Mouse (Mus musculus): Measurements from ENCODE around the gene Fcrl6. TPM values are rescaled to one million over a fixed set of nuclear protein-coding genes. Genes with fewer than 3 reads are reported as not detected.

The Fcrl6 gene
- polyA plus RNA-seq, 1 experiment from 2014 or later, result not detected

- H3K4me3 ChIP-seq (replicated peaks; ENCODE audit: low read length), result peak overlapping the region; percentile 34
- no peak for ATAC-seq (ENCODE audit: insufficient read depth, low FRiP score)
- no peak overlapping the region for H3K27ac ChIP-seq (ENCODE audit: low read length)
- H3K4me2 ChIP-seq (ENCODE audit: low read depth, low read length), result peak overlapping the region; percentile 66
- H3K36me3 ChIP-seq (ENCODE audit: control insufficient read depth, insufficient read depth, low read length), result no peaks in the 10 kb centered on the region
- no peaks in the 10 kb centered on the region for H3K27me3 ChIP-seq (ENCODE audit: control insufficient read depth, insufficient read depth, low read length)
- no peak overlapping the region for H3K9ac ChIP-seq (ENCODE audit: low read length)
- H3K4me1 ChIP-seq (ENCODE audit: control insufficient read depth, insufficient read depth, low read length), result peaks cover 11% of the 10 kb centered on the region; the same call in 1 of the 2 replicates
- H3K9me3 ChIP-seq (replicated peaks; ENCODE audit: control insufficient read depth, low read length), result no peaks in the 10 kb centered on the region
- WGBS, result 30% methylated on average over 14 of the region's 14 CpGs
These were observed 15.2 kb upstream of the Fcrl6 start for GRCm38 (mm10) chr1:172617365-172618076.

DNA sequence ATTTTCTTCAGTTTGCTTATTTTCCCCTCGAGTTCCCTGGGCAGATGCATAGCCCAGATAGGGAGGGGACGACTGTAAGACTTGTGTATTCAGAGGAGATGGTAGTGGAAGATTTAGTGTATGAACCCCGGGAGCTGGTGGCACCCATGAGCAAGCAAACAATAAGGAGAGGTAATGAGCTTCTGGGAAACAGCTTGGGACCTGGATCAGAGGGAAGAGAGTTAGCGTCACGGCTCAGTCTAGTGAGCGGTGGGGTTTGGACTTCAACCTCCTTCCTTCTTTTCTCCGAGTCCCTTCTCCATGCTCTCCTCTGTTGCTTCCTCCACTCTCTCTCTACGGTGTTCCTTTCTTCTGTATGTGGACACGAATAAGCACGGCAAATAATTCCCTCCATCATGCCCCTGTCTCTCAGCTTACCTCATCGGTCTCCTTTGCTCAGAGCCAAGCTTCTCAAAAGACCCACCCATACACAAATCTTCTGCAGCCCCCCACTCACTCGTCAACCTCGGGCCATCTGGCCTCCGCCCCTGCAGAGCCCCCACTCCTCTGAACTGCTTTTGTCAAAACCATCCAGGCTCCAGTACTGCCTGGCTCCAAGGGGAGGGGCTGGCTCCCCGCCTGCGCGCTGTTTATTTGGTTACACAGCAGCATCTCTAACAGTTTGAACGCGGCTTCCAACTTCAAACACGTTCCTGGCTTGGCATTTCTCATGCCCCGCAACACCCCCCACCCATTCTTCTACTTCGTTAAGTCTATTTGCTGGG lies 14.4 kb upstream of the Fcrl6 start:
- ATAC-seq (ENCODE audit: insufficient read depth, low FRiP score), result peak; percentile 37; the same call in 1 of the 2 replicates
- Histone ChIP-seq H3K9me3 (replicated peaks; ENCODE audit: control insufficient read depth, low read length) (no peaks in the 10 kb centered on the region), H3K4me3 (replicated peaks; ENCODE audit: low read length) (peak overlapping the region; percentile 34), H3K4me1 (ENCODE audit: control insufficient read depth, insufficient read depth, low read length) (peaks cover 11% of the 10 kb centered on the region; the same call in 1 of the 2 replicates), H3K27ac (ENCODE audit: low read length) (no peak overlapping the region), H3K9ac (ENCODE audit: low read length) (peak overlapping the region; percentile 56), H3K36me3 (ENCODE audit: control insufficient read depth, insufficient read depth, low read length) (no peaks in the 10 kb centered on the region), H3K4me2 (ENCODE audit: low read depth, low read length) (peak overlapping the region; percentile 66), H3K27me3 (ENCODE audit: control insufficient read depth, insufficient read depth, low read length) (no peaks in the 10 kb centered on the region)
- WGBS, result 14% methylated on average over 22 of the region's 22 CpGs

- H3K36me3 ChIP-seq (ENCODE audit: control insufficient read depth, insufficient read depth, low read length), result no peaks in the 10 kb centered on the region
- H3K4me1 ChIP-seq (ENCODE audit: control insufficient read depth, insufficient read depth, low read length), result peaks cover 11% of the 10 kb centered on the region; the same call in 1 of the 2 replicates
- no peak overlapping the region for H3K4me3 ChIP-seq (replicated peaks; ENCODE audit: low read length)
- H3K27me3 ChIP-seq (ENCODE audit: control insufficient read depth, insufficient read depth, low read length), result no peaks in the 10 kb centered on the region
- H3K9ac ChIP-seq (ENCODE audit: low read length), result no peak overlapping the region
- H3K4me2 ChIP-seq (ENCODE audit: low read depth, low read length), result no peak overlapping the region
- no peak overlapping the region for H3K27ac ChIP-seq (ENCODE audit: low read length)
- WGBS, result 46% methylated on average over 4 of the region's 4 CpGs
- no peak for ATAC-seq (ENCODE audit: insufficient read depth, low FRiP score)
- no peaks in the 10 kb centered on the region for H3K9me3 ChIP-seq (replicated peaks; ENCODE audit: control insufficient read depth, low read length)
These were observed 13.1 kb upstream of the Fcrl6 start for GRCm38 (mm10) chr1:172615412-172615811.

DNA sequence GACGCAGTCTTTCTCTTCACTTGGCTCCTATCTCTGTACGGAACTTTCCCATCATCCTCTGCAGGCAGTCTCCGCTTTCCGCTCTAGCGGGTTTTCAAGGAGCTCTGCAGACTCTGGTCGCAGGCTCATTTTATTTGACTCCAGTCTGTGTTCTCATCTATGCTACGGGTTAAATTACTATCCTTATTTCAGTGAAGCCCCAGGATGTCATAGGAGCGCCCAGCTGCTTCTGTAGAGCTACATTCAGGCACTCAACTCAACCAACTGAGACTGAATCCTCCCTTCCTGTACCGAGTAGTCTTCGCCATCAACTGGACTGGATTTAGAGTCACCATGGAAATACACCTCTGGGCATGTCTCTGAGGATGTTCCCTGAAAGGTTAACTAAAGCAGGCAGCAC lies 12.3 kb upstream of the Fcrl6 start:
- Histone ChIP-seq H3K27me3 (ENCODE audit: control insufficient read depth, insufficient read depth, low read length) (no peaks in the 10 kb centered on the region), H3K4me2 (ENCODE audit: low read depth, low read length) (no peak overlapping the region), H3K9me3 (replicated peaks; ENCODE audit: control insufficient read depth, low read length) (no peaks in the 10 kb centered on the region), H3K4me3 (replicated peaks; ENCODE audit: low read length) (no peak overlapping the region), H3K36me3 (ENCODE audit: control insufficient read depth, insufficient read depth, low read length) (no peaks in the 10 kb centered on the region), H3K4me1 (ENCODE audit: control insufficient read depth, insufficient read depth, low read length) (peaks cover 11% of the 10 kb centered on the region; the same call in 1 of the 2 replicates), H3K27ac (ENCODE audit: low read length) (no peak overlapping the region), H3K9ac (ENCODE audit: low read length) (no peak overlapping the region)
- 89% methylated on average over 10 of the region's 10 CpGs for WGBS
- no peak for ATAC-seq (ENCODE audit: insufficient read depth, low FRiP score)

- no peak for ATAC-seq (ENCODE audit: insufficient read depth, low FRiP score)
- peaks cover 10% of the 10 kb centered on the region; the same call in 1 of the 2 replicates for H3K4me1 ChIP-seq (ENCODE audit: control insufficient read depth, insufficient read depth, low read length)
- H3K9me3 ChIP-seq (replicated peaks; ENCODE audit: control insufficient read depth, low read length), result no peaks in the 10 kb centered on the region
- H3K27me3 ChIP-seq (ENCODE audit: control insufficient read depth, insufficient read depth, low read length), result no peaks in the 10 kb centered on the region
- H3K4me3 ChIP-seq (replicated peaks; ENCODE audit: low read length), result no peak overlapping the region
- H3K27ac ChIP-seq (ENCODE audit: low read length), result no peak overlapping the region
- H3K4me2 ChIP-seq (ENCODE audit: low read depth, low read length), result no peak overlapping the region
- WGBS, result 20% methylated on average over 1 of the region's 1 CpGs
- H3K9ac ChIP-seq (ENCODE audit: low read length), result no peak overlapping the region
- no peaks in the 10 kb centered on the region for H3K36me3 ChIP-seq (ENCODE audit: control insufficient read depth, insufficient read depth, low read length)
These were observed 10.4 kb upstream of the Fcrl6 start for GRCm38 (mm10) chr1:172612745-172613144.

GRCm38 (mm10) chr1:172611304-172611703 lies 9.0 kb upstream of the Fcrl6 start:
- Histone ChIP-seq H3K4me3 (replicated peaks; ENCODE audit: low read length) (no peak overlapping the region), H3K4me1 (ENCODE audit: control insufficient read depth, insufficient read depth, low read length) (no peaks in the 10 kb centered on the region), H3K27ac (ENCODE audit: low read length) (no peak overlapping the region), H3K27me3 (ENCODE audit: control insufficient read depth, insufficient read depth, low read length) (no peaks in the 10 kb centered on the region), H3K9ac (ENCODE audit: low read length) (no peak overlapping the region), H3K4me2 (ENCODE audit: low read depth, low read length) (no peak overlapping the region), H3K9me3 (replicated peaks; ENCODE audit: control insufficient read depth, low read length) (no peaks in the 10 kb centered on the region), H3K36me3 (ENCODE audit: control insufficient read depth, insufficient read depth, low read length) (no peaks in the 10 kb centered on the region)
- ATAC-seq (ENCODE audit: insufficient read depth, low FRiP score), result no peak
- WGBS, result 78% methylated on average over 10 of the region's 10 CpGs

- Histone ChIP-seq H3K27ac (ENCODE audit: low read length) (no peak overlapping the region), H3K4me1 (ENCODE audit: control insufficient read depth, insufficient read depth, low read length) (no peaks in the 10 kb centered on the region), H3K27me3 (ENCODE audit: control insufficient read depth, insufficient read depth, low read length) (no peaks in the 10 kb centered on the region), H3K9me3 (replicated peaks; ENCODE audit: control insufficient read depth, low read length) (no peaks in the 10 kb centered on the region), H3K36me3 (ENCODE audit: control insufficient read depth, insufficient read depth, low read length) (no peaks in the 10 kb centered on the region), H3K9ac (ENCODE audit: low read length) (no peak overlapping the region), H3K4me3 (replicated peaks; ENCODE audit: low read length) (no peak overlapping the region), H3K4me2 (ENCODE audit: low read depth, low read length) (no peak overlapping the region)
- ATAC-seq (ENCODE audit: insufficient read depth, low FRiP score), result no peak
These were observed 7.9 kb downstream of the Fcrl6 start for GRCm38 (mm10) chr1:172594495-172594894.

GRCm38 (mm10) chr1:172593956-172594355 lies 8.4 kb downstream of the Fcrl6 start:
- no peak for ATAC-seq (ENCODE audit: insufficient read depth, low FRiP score)
- Histone ChIP-seq H3K36me3 (ENCODE audit: control insufficient read depth, insufficient read depth, low read length) (no peaks in the 10 kb centered on the region), H3K9ac (ENCODE audit: low read length) (no peak overlapping the region), H3K4me3 (replicated peaks; ENCODE audit: low read length) (no peak overlapping the region), H3K27ac (ENCODE audit: low read length) (no peak overlapping the region), H3K9me3 (replicated peaks; ENCODE audit: control insufficient read depth, low read length) (no peaks in the 10 kb centered on the region), H3K4me1 (ENCODE audit: control insufficient read depth, insufficient read depth, low read length) (no peaks in the 10 kb centered on the region), H3K4me2 (ENCODE audit: low read depth, low read length) (no peak overlapping the region), H3K27me3 (ENCODE audit: control insufficient read depth, insufficient read depth, low read length) (no peaks in the 10 kb centered on the region)
- 80% methylated on average over 2 of the region's 2 CpGs for WGBS

- no peak overlapping the region for H3K4me2 ChIP-seq (ENCODE audit: low read depth, low read length)
- H3K4me1 ChIP-seq (ENCODE audit: control insufficient read depth, insufficient read depth, low read length), result no peaks in the 10 kb centered on the region
- no peaks in the 10 kb centered on the region for H3K9me3 ChIP-seq (replicated peaks; ENCODE audit: control insufficient read depth, low read length)
- H3K27me3 ChIP-seq (ENCODE audit: control insufficient read depth, insufficient read depth, low read length), result no peaks in the 10 kb centered on the region
- H3K27ac ChIP-seq (ENCODE audit: low read length), result no peak overlapping the region
- no peak overlapping the region for H3K9ac ChIP-seq (ENCODE audit: low read length)
- H3K4me3 ChIP-seq (replicated peaks; ENCODE audit: low read length), result no peak overlapping the region
- no peaks in the 10 kb centered on the region for H3K36me3 ChIP-seq (ENCODE audit: control insufficient read depth, insufficient read depth, low read length)
- WGBS, result 67% methylated on average over 3 of the region's 3 CpGs
- no peak for ATAC-seq (ENCODE audit: insufficient read depth, low FRiP score)
These were observed 9.0 kb downstream of the Fcrl6 start for GRCm38 (mm10) chr1:172593321-172593720.
